Mouse (Mus musculus) heart, embryonic 13.5 days (tissue): ENCODE results near the gene Nrde2. TPM values are rescaled to one million over a fixed set of nuclear protein-coding genes. Genes with fewer than 3 reads are reported as not detected.

ENCODE experiments used
- ATAC-seq: fragments of 200-750 bp; cut with Nextera tagmentation; 2 replicates; pipeline ENCODE4 v1.8.0; 2017; ENCODE audit warnings: moderate TSS enrichment; ENCODE audit not compliant: insufficient number of reproducible peaks, low FRiP score, low TSS enrichment; ENCODE audit errors: extremely low read depth
- H3K27ac ChIP-seq: fragments of 300-500 bp; sonication (generic); replicated peaks from 2 replicates; pipeline ENCODE4 v1.5.1; 2015; ENCODE audit warnings: moderate library complexity, mild to moderate bottlenecking, inconsistent platforms
- H3K27me3 ChIP-seq: fragments of 300-500 bp; sonication (generic); replicated peaks from 2 replicates; pipeline ENCODE4 v1.6.1; 2015; ENCODE audit warnings: mild to moderate bottlenecking, inconsistent platforms
- H3K36me3 ChIP-seq: fragments of 300-500 bp; sonication (generic); 2 replicates; pipeline ENCODE4 v1.6.1; 2015; ENCODE audit warnings: mild to moderate bottlenecking, inconsistent platforms
- H3K4me1 ChIP-seq: fragments of 300-500 bp; sonication (generic); 2 replicates; pipeline ENCODE4 v1.6.1; 2015; ENCODE audit warnings: inconsistent platforms
- H3K4me2 ChIP-seq: fragments of 300-500 bp; sonication (generic); 2 replicates; pipeline ENCODE4 v1.6.1; 2015; ENCODE audit warnings: inconsistent platforms, mild to moderate bottlenecking, moderate library complexity
- H3K4me3 ChIP-seq: fragments of 300-500 bp; sonication (generic); 2 replicates; pipeline ENCODE4 v1.5.1; 2015; ENCODE audit warnings: moderate library complexity, mild to moderate bottlenecking, inconsistent platforms
- H3K9ac ChIP-seq: fragments of 300-500 bp; sonication (generic); 2 replicates; pipeline ENCODE4 v1.6.1; 2015; ENCODE audit warnings: inconsistent platforms, mild to moderate bottlenecking, moderate library complexity
- H3K9me3 ChIP-seq: fragments of 300-500 bp; sonication (generic); 2 replicates; pipeline ENCODE4 v1.6.1; 2016; ENCODE audit warnings: inconsistent platforms
- WGBS: fragments of 180-500 bp; shearing (Covaris S2); methylation state at CpG from one replicate; pipeline ENCODE4 v1.1.7; 2015; ENCODE audit warnings: mixed read lengths; 5-methylcytosine and 5-hydroxymethylcytosine counted together
- polyA plus RNA-seq: library from polyadenylated mRNA; unstranded; fragments of >200 nt; fragmentation: Nextera tagmentation; extraction: Ambion mirVana; gene quantifications from 2 replicates; pipeline ENCODE4 v1.2.1, GENCODE M21; 2015

Nrde2 gene
- polyA plus RNA-seq, 1 experiment from 2014 or later = 8.9 TPM

- Histone ChIP-seq H3K27me3 (no peaks in the 10 kb centered on the region), H3K4me3 (no peak overlapping the region), H3K36me3 (peaks cover 93% of the 10 kb centered on the region), H3K9ac (no peak overlapping the region), H3K27ac (no peak overlapping the region), H3K4me1 (peaks cover 11% of the 10 kb centered on the region), H3K9me3 (no peaks in the 10 kb centered on the region), H3K4me2 (no peak overlapping the region)
- no peak for ATAC-seq
- 90% methylated on average over 5 of the region's 5 CpGs for WGBS
Observed at GRCm38 (mm10) chr12:100115982-100116381, 43.5 kb downstream of the Nrde2 start.

- H3K4me2 ChIP-seq = peak within 1 kb of the TSS; percentile 85
- peak; percentile 61; the same call in 1 of the 2 replicates for ATAC-seq
- H3K27me3 ChIP-seq = peaks cover 3% of the 10 kb centered on the region; the same call in 1 of the 2 replicates
- peaks cover 35% of the 10 kb centered on the region for H3K36me3 ChIP-seq
- H3K9ac ChIP-seq = peak within 1 kb of the TSS; percentile 96
- peaks cover 19% of the 10 kb centered on the region for H3K4me1 ChIP-seq
- peak within 1 kb of the TSS; percentile 94 for H3K27ac ChIP-seq
- H3K4me3 ChIP-seq = peak within 1 kb of the TSS; percentile 79
- under 1% methylated on average over 58 of the region's 58 CpGs for WGBS
- H3K9me3 ChIP-seq = no peaks in the 10 kb centered on the region
Observed at GRCm38 (mm10) chr12:100109986-100110696, 49.3 kb downstream of the Nrde2 start, which contains the start of gene Psmc1. Gene Psmc1, plus strand, starts transcription at chr12:100110154.

GRCm38 (mm10) chr12:100107436-100107835 lies 52.0 kb downstream of the Nrde2 start:
- ATAC-seq = no peak

GRCm38 (mm10) chr12:100106275-100106895 lies 53.1 kb downstream of the Nrde2 start:
- Histone ChIP-seq H3K27me3 (peaks cover 3% of the 10 kb centered on the region; the same call in 1 of the 2 replicates), H3K4me2 (peak overlapping the region; percentile 51), H3K36me3 (peaks cover under 1% of the 10 kb centered on the region; the same call in 1 of the 2 replicates), H3K4me1 (peaks cover 12% of the 10 kb centered on the region), H3K9me3 (no peaks in the 10 kb centered on the region), H3K27ac (no peak overlapping the region), H3K4me3 (no peak overlapping the region), H3K9ac (0 out of 2 replicates have a peak overlapping the region, but pooled peaks have one; percentile 33)
- no peak for ATAC-seq
- WGBS = 28% methylated on average over 8 of the region's 20 CpGs

More at GRCm38 (mm10) chr12:100107436-100107835, 52.0 kb downstream of the Nrde2 start:
- Histone ChIP-seq H3K27ac (no peak overlapping the region), H3K9ac (no peak overlapping the region), H3K27me3 (peaks cover 3% of the 10 kb centered on the region; the same call in 1 of the 2 replicates), H3K4me2 (no peak overlapping the region), H3K36me3 (peaks cover 11% of the 10 kb centered on the region), H3K9me3 (no peaks in the 10 kb centered on the region), H3K4me3 (no peak overlapping the region), H3K4me1 (peaks cover 19% of the 10 kb centered on the region)
- WGBS = 49% methylated on average over 4 of the region's 4 CpGs

GRCm38 (mm10) chr12:100104530-100104929 lies 54.9 kb downstream of the Nrde2 start:
- Histone ChIP-seq H3K27me3 (peaks cover 3% of the 10 kb centered on the region; the same call in 1 of the 2 replicates), H3K4me2 (no peak overlapping the region), H3K4me3 (no peak overlapping the region), H3K9ac (no peak overlapping the region), H3K4me1 (peaks cover 12% of the 10 kb centered on the region), H3K27ac (no peak overlapping the region), H3K36me3 (no peaks in the 10 kb centered on the region), H3K9me3 (no peaks in the 10 kb centered on the region)
- 79% methylated on average over 5 of the region's 5 CpGs for WGBS
- ATAC-seq = no peak

GRCm38 (mm10) chr12:100101651-100102050 lies 57.8 kb downstream of the Nrde2 start:
- ATAC-seq = no peak

GRCm38 (mm10) chr12:100100707-100101030 lies 58.8 kb downstream of the Nrde2 start:
- no peak for ATAC-seq
- Histone ChIP-seq H3K36me3 (no peaks in the 10 kb centered on the region), H3K27me3 (no peaks in the 10 kb centered on the region; the same call in 1 of the 2 replicates), H3K9ac (no peak overlapping the region), H3K27ac (no peak overlapping the region), H3K9me3 (no peaks in the 10 kb centered on the region), H3K4me2 (no peak overlapping the region), H3K4me1 (peaks cover 10% of the 10 kb centered on the region), H3K4me3 (no peak overlapping the region)
- 48% methylated on average over 3 of the region's 3 CpGs for WGBS

More at GRCm38 (mm10) chr12:100101651-100102050, 57.8 kb downstream of the Nrde2 start:
- Histone ChIP-seq H3K4me1 (peaks cover 10% of the 10 kb centered on the region), H3K4me2 (no peak overlapping the region), H3K36me3 (no peaks in the 10 kb centered on the region), H3K9me3 (no peaks in the 10 kb centered on the region), H3K9ac (no peak overlapping the region), H3K27me3 (no peaks in the 10 kb centered on the region; the same call in 1 of the 2 replicates), H3K27ac (no peak overlapping the region), H3K4me3 (no peak overlapping the region)
- WGBS = 55% methylated on average over 3 of the region's 3 CpGs

GRCm38 (mm10) chr12:100099971-100100706 lies 59.3 kb downstream of the Nrde2 start:
- no peak for ATAC-seq
- 28% methylated on average over 3 of the region's 3 CpGs for WGBS
- Histone ChIP-seq H3K27me3 (no peaks in the 10 kb centered on the region; the same call in 1 of the 2 replicates), H3K9me3 (no peaks in the 10 kb centered on the region), H3K27ac (no peak overlapping the region), H3K36me3 (no peaks in the 10 kb centered on the region), H3K4me3 (no peak overlapping the region), H3K9ac (no peak overlapping the region), H3K4me1 (peaks cover 10% of the 10 kb centered on the region), H3K4me2 (no peak overlapping the region)

GRCm38 (mm10) chr12:100093046-100093445 lies 66.4 kb downstream of the Nrde2 start:
- no peak for ATAC-seq

GRCm38 (mm10) chr12:100090750-100091149 lies 68.7 kb downstream of the Nrde2 start:
- no peak overlapping the region for H3K27ac ChIP-seq
- 75% methylated on average over 4 of the region's 4 CpGs for WGBS
- no peak overlapping the region for H3K4me3 ChIP-seq
- H3K9me3 ChIP-seq = no peaks in the 10 kb centered on the region
- 0 out of 2 replicates have a peak, but pooled peaks cover 4% of the 10 kb centered on the region for H3K27me3 ChIP-seq
- H3K4me1 ChIP-seq = no peaks in the 10 kb centered on the region
- no peak overlapping the region for H3K9ac ChIP-seq
- no peaks in the 10 kb centered on the region for H3K36me3 ChIP-seq
- no peak for ATAC-seq
- no peak overlapping the region for H3K4me2 ChIP-seq

More at GRCm38 (mm10) chr12:100093046-100093445, 66.4 kb downstream of the Nrde2 start:
- Histone ChIP-seq H3K4me1 (no peaks in the 10 kb centered on the region), H3K36me3 (no peaks in the 10 kb centered on the region), H3K4me2 (no peak overlapping the region), H3K4me3 (no peak overlapping the region), H3K27me3 (0 out of 2 replicates have a peak, but pooled peaks cover 4% of the 10 kb centered on the region), H3K9ac (no peak overlapping the region), H3K27ac (no peak overlapping the region), H3K9me3 (no peaks in the 10 kb centered on the region)
- WGBS = 80% methylated on average over 11 of the region's 11 CpGs

GRCm38 (mm10) chr12:100089265-100089664 lies 70.2 kb downstream of the Nrde2 start:
- no peak overlapping the region for H3K9ac ChIP-seq
- no peaks in the 10 kb centered on the region for H3K36me3 ChIP-seq
- H3K4me3 ChIP-seq = no peak overlapping the region
- no peak overlapping the region for H3K27ac ChIP-seq
- peaks cover 10% of the 10 kb centered on the region for H3K4me1 ChIP-seq
- 68% methylated on average over 5 of the region's 5 CpGs for WGBS
- no peak overlapping the region for H3K4me2 ChIP-seq
- no peak for ATAC-seq
- H3K9me3 ChIP-seq = no peaks in the 10 kb centered on the region
- 0 out of 2 replicates have a peak, but pooled peaks cover 4% of the 10 kb centered on the region for H3K27me3 ChIP-seq
